Mouse (Mus musculus): Measurements from ENCODE around the gene Defb3.
"Not testable (repeated sequence)": the region's sequence is repeated elsewhere in the genome, so short reads cannot be mapped to it uniquely, and the experiment has no call there.

Defb3 gene

GRCm38 (mm10) chr8:19293060-19293459 lies at the start of gene Defb3:
Gene Defb3 (plus strand): TSS chr8:19293360.
- not testable (repeated sequence) for DNase-seq (ENCODE audit: low spot score in 2 of 2)

- no peak for DNase-seq (ENCODE audit: low spot score in 2 of 2)
Observed at GRCm38 (mm10) chr8:19247280-19247679, 45.9 kb upstream of the Defb3 start, which contains the start of gene Defb5. Gene Defb5 (plus strand): TSS chr8:19247580.

- no peak for DNase-seq (ENCODE audit: low spot score in 2 of 2)
Observed at GRCm38 (mm10) chr8:19258136-19258535, 35.0 kb upstream of the Defb3 start.

- DNase-seq (ENCODE audit: low spot score in 2 of 2) = no peak
Observed at GRCm38 (mm10) chr8:19259667-19260066, 33.5 kb upstream of the Defb3 start.

- not testable (repeated sequence) for DNase-seq (ENCODE audit: low spot score in 2 of 2)
Observed at GRCm38 (mm10) chr8:19298361-19298760, 5.2 kb downstream of the Defb3 start.

GRCm38 (mm10) chr8:19331836-19332235 lies 38.7 kb downstream of the Defb3 start:
- no peak for DNase-seq (ENCODE audit: low spot score in 2 of 2)

All from urinary bladder, adult 18-20 months (tissue).